Mouse (Mus musculus) ES-E14 (cell line): Measurements from ENCODE around the gene Hipk2.

Experiments used
- CHD2 ChIP-seq: IDR thresholded peaks from 2 replicates; pipeline ENCODE4 v1.6.1; 2014; ENCODE audit warnings: mild to moderate bottlenecking, low read depth, low read length, inconsistent platforms
- MAFK ChIP-seq: IDR thresholded peaks from 2 replicates; pipeline ENCODE4 v1.6.1; 2014; ENCODE audit warnings: mild to moderate bottlenecking, low read depth, low read length, inconsistent platforms; ENCODE audit not compliant: insufficient read depth
- ZC3H11A ChIP-seq: IDR thresholded peaks from 2 replicates; pipeline ENCODE4 v1.6.1; 2012; ENCODE audit warnings: low read depth, mild to moderate bottlenecking, inconsistent platforms, low read length, borderline replicate concordance
- ZNF384 ChIP-seq: IDR thresholded peaks from 2 replicates; pipeline ENCODE4 v1.6.1; 2012; ENCODE audit warnings: low read depth, low read length, inconsistent platforms

GRCm38 (mm10) chr6:38902820-38903439 is 27.0 kb upstream of the Hipk2 start:
- TF ChIP-seq MAFK, result no peak
- TF ChIP-seq ZC3H11A, result no peak
- TF ChIP-seq ZNF384, result no peak
- TF ChIP-seq CHD2, result no peak
